Mouse (Mus musculus) testis, postnatal 10 days (tissue): ENCODE measurements around the gene Gja8.

Experiments
- DNase-seq: peaks from one replicate; pipeline ENCODE4 v3.0.0; 2021; ENCODE audit warnings: low spot score

Gene Gja8

GRCm38 (mm10) chr3:96925920-96926319 is at the start of gene Gja8:
Gja8 (minus strand) TSS chr3:96926020.
- DNase-seq: no peak

- DNase-seq: no peak
Observed at GRCm38 (mm10) chr3:96974467-96974866, 48.6 kb upstream of the Gja8 start.

- DNase-seq: no peak
Observed at GRCm38 (mm10) chr3:96970986-96971385, 45.2 kb upstream of the Gja8 start.

GRCm38 (mm10) chr3:96963088-96964034 is 37.5 kb upstream of the Gja8 start:
- DNase-seq: peak; percentile 21

DNA sequence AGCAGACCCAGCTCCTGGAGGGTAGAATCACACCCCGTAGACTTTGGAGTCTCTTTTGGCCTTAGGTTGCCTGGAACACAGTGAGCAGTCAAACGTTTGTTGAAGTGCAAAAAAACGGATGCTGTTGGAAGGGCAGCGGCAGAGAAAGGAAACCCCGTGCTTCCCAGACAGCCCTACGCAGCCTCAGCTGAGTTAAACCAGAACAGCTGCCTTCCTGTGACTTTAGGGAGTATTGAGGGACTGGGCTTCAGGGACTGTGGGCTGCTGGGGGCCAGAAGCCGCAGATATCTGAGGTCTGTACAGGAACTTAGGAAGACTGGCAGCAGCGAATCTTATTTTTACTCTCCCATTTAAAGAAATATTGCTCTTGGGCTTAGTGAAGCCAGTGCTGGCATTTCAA is 34.8 kb upstream of the Gja8 start:
- DNase-seq: no peak

DNA sequence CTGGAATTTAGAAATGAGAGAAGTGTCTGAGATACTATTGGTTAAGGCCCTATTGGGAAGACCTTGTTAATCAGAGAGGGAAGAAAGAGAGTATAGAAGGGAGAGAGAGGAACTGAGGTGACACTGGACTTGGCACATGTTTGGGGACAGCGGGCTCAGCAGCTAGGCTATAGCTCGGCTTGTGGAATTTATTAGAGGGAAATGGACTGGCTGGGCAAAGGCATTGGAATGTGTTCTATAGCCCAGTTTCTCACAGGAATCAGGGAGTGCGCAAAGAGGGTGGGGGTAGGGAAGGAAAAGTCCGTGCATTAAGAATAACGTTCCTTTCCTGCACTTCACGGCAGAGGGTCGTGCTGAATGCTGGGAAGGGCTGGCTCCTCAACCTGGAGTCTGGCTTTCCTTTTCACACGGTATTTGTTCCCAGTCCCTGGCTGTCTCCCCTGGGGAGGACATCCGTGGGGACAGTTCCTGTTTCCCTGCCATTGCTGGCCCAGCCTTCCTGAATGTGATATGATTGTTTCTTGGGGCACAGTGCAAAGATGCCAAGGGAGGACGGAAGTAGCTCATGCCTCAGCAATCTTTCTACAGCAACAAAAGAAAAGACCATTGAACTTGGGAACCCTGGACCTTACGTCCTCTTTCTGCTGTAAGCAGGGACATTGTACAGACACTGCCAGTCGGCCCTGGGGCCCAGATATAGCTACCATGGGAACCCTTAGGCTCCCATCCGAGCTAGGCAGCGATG is 27.8 kb upstream of the Gja8 start:
- no peak for DNase-seq

GRCm38 (mm10) chr3:96942706-96943105 is 16.9 kb upstream of the Gja8 start:
- no peak for DNase-seq

DNA sequence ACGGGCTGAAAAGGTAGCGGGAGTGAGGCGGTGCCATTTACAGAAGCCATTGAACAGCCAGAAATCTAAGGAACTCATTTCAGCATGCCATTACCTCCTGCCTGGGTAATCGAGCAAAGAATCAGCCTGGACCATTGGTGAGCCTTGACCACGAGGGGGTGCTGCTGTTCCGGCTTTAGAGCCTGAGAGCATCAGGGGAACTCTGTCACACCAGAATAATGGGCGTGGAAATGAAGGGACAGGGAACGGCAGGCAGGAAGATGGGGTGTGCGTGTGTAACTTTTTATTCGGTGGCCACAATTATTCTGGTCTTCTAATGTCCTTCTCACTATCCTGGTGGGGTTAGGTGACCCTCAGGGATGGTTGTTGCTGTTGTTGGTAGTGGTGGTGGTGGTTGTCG is 12.9 kb upstream of the Gja8 start:
- DNase-seq: peak; percentile 94

GRCm38 (mm10) chr3:96937606-96938005 is 11.8 kb upstream of the Gja8 start:
- DNase-seq: no peak

GRCm38 (mm10) chr3:96936241-96936640 is 10.4 kb upstream of the Gja8 start:
- DNase-seq: no peak

- no peak for DNase-seq
Observed at GRCm38 (mm10) chr3:96931261-96931681, 5.5 kb upstream of the Gja8 start.

GRCm38 (mm10) chr3:96924631-96925030 is 1.2 kb downstream of the Gja8 start:
- no peak for DNase-seq

DNA sequence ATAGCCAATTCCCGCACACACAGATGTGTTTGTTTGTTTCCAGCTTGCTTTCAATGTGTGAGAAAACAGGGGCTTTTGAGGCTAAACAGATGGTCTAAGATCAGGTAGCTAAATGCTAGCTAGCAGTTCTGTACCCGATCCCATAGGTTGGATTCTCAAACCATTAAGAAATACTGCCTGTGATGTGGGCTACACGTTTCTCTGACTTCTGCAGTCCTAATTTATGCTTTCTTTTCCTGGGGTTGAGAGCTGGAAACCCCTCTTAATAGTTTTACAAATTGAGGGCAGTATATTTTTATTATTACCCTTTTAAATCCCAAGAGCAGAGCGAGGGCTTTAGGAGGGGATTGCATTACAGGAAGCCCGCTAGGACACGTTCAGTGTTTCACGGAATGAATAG is 4.8 kb downstream of the Gja8 start:
- no peak for DNase-seq

DNA sequence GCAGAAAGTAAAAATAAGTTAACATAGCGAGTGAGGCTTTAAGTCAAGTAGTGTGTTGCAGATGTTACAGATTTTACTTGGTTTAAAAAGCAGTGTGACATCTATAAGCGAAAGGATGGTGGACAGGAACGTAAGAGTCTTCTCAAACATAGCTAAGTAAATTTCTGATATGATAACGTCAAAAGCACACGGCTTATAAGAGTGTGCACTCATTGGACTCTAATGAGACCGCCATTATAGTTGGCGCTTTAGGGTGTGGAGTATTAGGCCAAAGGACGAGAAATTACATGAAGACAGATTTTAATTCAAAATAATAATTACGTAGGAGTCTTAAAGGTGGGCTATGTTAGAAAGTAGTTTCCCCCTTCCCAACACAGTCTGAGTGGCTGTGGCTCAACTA is 20.2 kb downstream of the Gja8 start:
- no peak for DNase-seq

- peak; percentile 95 for DNase-seq
Observed at GRCm38 (mm10) chr3:96904851-96905541, 20.8 kb downstream of the Gja8 start, which contains the start of gene Gpr89. Gpr89 (minus strand) TSS chr3:96905346.

GRCm38 (mm10) chr3:96904393-96904792 is 21.4 kb downstream of the Gja8 start, which contains the start of gene Gja5:
Gja5 (plus strand) TSS chr3:96904693.
- no peak for DNase-seq

- no peak for DNase-seq
Observed at GRCm38 (mm10) chr3:96902336-96902999, 23.4 kb downstream of the Gja8 start.

DNA sequence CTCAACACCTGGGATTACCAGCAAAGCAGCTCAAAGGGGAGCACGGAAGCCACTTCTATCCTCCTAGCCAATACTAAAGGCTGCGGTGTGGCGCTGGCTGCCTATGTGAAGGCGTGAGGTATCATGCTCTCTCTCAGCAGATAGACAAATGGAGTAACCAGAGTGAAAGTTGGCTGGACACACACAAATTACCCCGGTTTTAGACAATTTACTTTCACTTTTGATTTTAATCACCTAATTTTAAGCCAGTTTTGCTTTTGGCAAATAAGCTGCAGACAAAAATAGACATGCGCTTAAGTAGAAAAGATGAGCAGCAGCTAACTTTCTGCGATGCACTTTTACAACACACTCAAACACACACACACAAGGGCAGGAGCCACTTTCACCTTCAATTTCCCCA is 42.1 kb downstream of the Gja8 start:
- no peak for DNase-seq

DNA sequence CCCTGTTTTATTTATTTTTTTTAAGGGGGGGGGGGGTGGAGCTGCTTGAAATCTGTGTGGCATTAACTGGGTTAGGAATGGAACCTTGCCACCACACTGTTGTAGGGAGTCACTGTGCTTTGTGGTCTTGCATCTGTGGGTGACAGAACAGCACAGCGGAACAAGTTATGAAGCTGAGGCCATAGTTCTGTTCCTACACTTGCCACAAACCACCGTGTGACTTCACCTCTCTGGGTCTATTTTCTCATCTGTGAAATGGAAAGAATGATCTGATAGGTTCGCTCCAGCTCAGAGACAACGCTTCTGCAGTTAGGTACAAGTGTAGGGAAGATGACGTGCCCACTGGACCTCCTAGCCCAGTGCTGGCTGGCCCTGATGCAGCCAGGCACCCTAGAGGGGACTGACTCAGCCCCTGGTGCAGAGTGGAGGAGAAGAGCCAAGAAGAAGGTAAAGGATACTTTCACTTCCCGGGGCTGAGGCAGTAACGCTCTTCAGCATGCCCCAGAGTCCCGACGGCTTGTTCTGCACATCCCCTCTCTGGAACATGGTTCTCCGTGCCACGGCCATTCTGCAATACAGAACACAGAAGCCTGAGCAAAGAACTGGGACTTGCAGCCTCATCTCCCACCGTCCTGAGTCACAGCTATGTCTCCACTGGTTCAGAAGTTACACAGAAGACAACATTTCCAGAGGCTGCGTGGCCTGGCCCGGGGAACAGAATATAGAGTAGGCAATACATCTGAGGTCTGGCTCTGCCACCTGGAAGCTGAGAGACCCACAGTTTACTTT is 43.6 kb downstream of the Gja8 start:
- DNase-seq: no peak

DNA sequence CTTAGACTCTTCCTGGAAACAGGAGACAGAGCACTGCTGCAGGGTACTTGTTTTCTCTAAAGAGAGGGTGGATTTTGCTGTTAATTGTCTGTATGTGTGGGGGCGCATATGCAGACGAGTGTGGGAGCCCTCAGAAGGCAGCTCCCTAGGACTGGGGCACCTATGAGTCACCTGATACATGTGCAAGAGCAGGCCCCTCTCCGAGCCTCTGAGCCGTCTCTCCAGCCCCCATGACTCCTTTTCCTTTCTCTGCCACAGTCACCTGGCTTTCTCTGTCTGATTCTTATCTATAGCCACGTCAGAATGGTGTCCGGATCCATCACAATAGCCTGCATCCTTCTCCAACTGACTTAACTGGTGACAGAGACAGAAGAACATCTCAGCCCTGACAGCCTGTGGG is 44.3 kb downstream of the Gja8 start:
- DNase-seq: no peak

- DNase-seq: no peak
Observed at GRCm38 (mm10) chr3:96880385-96880784, 45.4 kb downstream of the Gja8 start.
